Mouse (Mus musculus) small intestine, adult 2 months (tissue): ENCODE results near the gene Actr10.

Source experiments
- CTCF ChIP-seq: fragments of 200-500 bp; IDR thresholded peaks from 2 replicates; pipeline ENCODE4 v1.5.1; 2012; ENCODE audit warnings: low read depth, mild to moderate bottlenecking, control low read depth, inconsistent platforms, low read length, moderate library complexity, mixed read lengths; ENCODE audit not compliant: insufficient replicate concordance, insufficient read length; ENCODE audit errors: extremely low read depth
- POLR2A ChIP-seq: fragments of 200-500 bp; IDR thresholded peaks from 2 replicates; pipeline ENCODE4 v1.6.1; 2012; ENCODE audit warnings: low read depth, mild to moderate bottlenecking, control low read depth, inconsistent platforms, low read length, moderate library complexity

- no peak for TF ChIP-seq POLR2A
- no peak for TF ChIP-seq CTCF
Measured at GRCm38 (mm10) chr12:70997225-70997624, 59.6 kb downstream of the Actr10 start.
